Mouse (Mus musculus) forebrain, embryonic 11.5 days (tissue): ENCODE measurements around the gene Rhox3g. TPM values are rescaled to one million over a fixed set of nuclear protein-coding genes. Genes with fewer than 3 reads are reported as not detected.

Source experiments
- polyA plus RNA-seq: library from polyadenylated mRNA; unstranded; fragments of >200 nt; fragmentation: Nextera tagmentation; extraction: Ambion mirVana; gene quantifications from 2 replicates; pipeline ENCODE4 v1.2.1, GENCODE M21; 2014

The Rhox3g gene
- polyA plus RNA-seq, 1 experiment from 2014 or later = not detected

Other genes starting within 250 kb of the Rhox3g start
- gene Rhox3a2, start 248.6 kb downstream of the Rhox3g start, polyA plus RNA-seq = not detected in 2 replicates
- gene Rhox4a2, start 237.8 kb downstream of the Rhox3g start, polyA plus RNA-seq = 1.1 and 1.2 TPM in 2 replicates
- gene Rhox2b, start 216.5 kb downstream of the Rhox3g start, polyA plus RNA-seq = 0.57 TPM in 1 of 2 replicates, not detected in the other
- gene Rhox4b, start 196.1 kb downstream of the Rhox3g start, polyA plus RNA-seq = not detected in 2 replicates
- 0.49 and 1.0 TPM in 2 replicates for gene Rhox2c, start 174.9 kb downstream of the Rhox3g start, polyA plus RNA-seq
- gene Rhox3c, start 170.0 kb downstream of the Rhox3g start, polyA plus RNA-seq = not detected in 2 replicates
- gene Rhox4c, start 148.3 kb downstream of the Rhox3g start, polyA plus RNA-seq = not detected in 2 replicates
- not detected in 2 replicates for gene Rhox2d, start 135.2 kb downstream of the Rhox3g start, polyA plus RNA-seq
- gene Rhox4d, start 114.3 kb downstream of the Rhox3g start, polyA plus RNA-seq = not detected in 2 replicates
- gene Rhox2e, start 98.2 kb downstream of the Rhox3g start, polyA plus RNA-seq = not detected in 2 replicates
- not detected in 2 replicates for gene Rhox3e, start 86.6 kb downstream of the Rhox3g start, polyA plus RNA-seq
- not detected in 2 replicates for gene Rhox4e, start 71.2 kb downstream of the Rhox3g start, polyA plus RNA-seq
- gene Rhox2f, start 57.2 kb downstream of the Rhox3g start, polyA plus RNA-seq = not detected in 2 replicates
- not detected in 2 replicates for gene Rhox3f, start 47.6 kb downstream of the Rhox3g start, polyA plus RNA-seq
- gene Rhox4f, start 20.9 kb downstream of the Rhox3g start, polyA plus RNA-seq = not detected in 2 replicates
- gene Rhox2g, start 14.9 kb upstream of the Rhox3g start, polyA plus RNA-seq = not detected in 2 replicates
- not detected in 2 replicates for gene Rhox4g, start 22.7 kb upstream of the Rhox3g start, polyA plus RNA-seq
- not detected in 2 replicates for gene Rhox3h, start 40.2 kb upstream of the Rhox3g start, polyA plus RNA-seq
- not detected in 2 replicates for gene Rhox2h, start 44.7 kb upstream of the Rhox3g start, polyA plus RNA-seq
- 0.53 and 1.1 TPM in 2 replicates for gene Rhox5, start 176.2 kb upstream of the Rhox3g start, polyA plus RNA-seq
- not detected in 2 replicates for gene Rhox6, start 198.3 kb upstream of the Rhox3g start, polyA plus RNA-seq
- not detected in 2 replicates for gene Rhox7a, start 203.1 kb upstream of the Rhox3g start, polyA plus RNA-seq